Mouse (Mus musculus): ENCODE data around the gene Aip.

GRCm38 (mm10) chr19:4126759-4127495 is 1.3 kb upstream of the Aip start:
- TF ChIP-seq CTCF (IDR thresholded peaks at IDR 0.05; ENCODE audit: low read depth) (no peak), EP300 (IDR thresholded peaks at IDR 0.05; ENCODE audit: low read depth) (no peak)

Data from heart, postnatal 0 days (tissue).